Mouse (Mus musculus): ENCODE results near the gene Ces1e.

DNA sequence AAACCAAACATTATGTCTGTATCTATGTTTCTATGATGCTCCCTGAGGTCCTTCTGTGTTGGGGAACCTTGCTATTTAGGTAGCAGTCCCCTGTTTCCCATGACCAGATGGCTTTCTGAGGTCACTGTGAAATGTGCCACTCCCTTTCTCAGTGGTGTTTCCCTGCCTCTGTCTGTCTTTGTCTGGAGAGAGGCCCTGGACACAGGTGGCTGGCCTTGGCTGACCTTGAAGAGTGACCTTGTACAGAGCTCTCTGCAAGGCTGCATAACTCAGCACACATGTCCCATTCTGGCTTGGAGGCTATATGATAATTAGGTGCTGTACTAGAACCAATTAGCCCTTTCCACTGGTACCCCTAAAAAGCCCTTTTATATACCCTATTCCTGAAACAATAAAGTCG, 52.8 kb downstream of the Ces1e start:
- TF ChIP-seq POLR2A (IDR thresholded peaks at IDR 0.05; ENCODE audit: insufficient read depth, low read depth, low read length) (no peak), CTCF (IDR thresholded peaks at IDR 0.05; ENCODE audit: insufficient read depth, low read depth, low read length) (no peak)
